Mouse (Mus musculus) kidney, postnatal 0 days (tissue): ENCODE data around the gene 7530416G11Rik. TPM values are rescaled to one million over a fixed set of nuclear protein-coding genes. Genes with fewer than 3 reads are reported as not detected.

ENCODE experiments used
- ATAC-seq: fragments of 200-750 bp; cut with Nextera tagmentation; replicated peaks from 2 replicates; pipeline ENCODE4 v1.8.0; 2017; ENCODE audit warnings: low read depth, moderate number of reproducible peaks, moderate TSS enrichment, moderate library complexity; ENCODE audit not compliant: low FRiP score
- DNase-seq: peaks from one replicate; pipeline ENCODE4 v3.0.0-alpha.2; 2016; ENCODE audit warnings: low spot score
- H3K27ac ChIP-seq: fragments of 300-500 bp; sonication (generic); 2 replicates; pipeline ENCODE4 v1.5.1; 2014; ENCODE audit warnings: mild to moderate bottlenecking
- H3K27me3 ChIP-seq: fragments of 300-500 bp; sonication (generic); 2 replicates; pipeline ENCODE4 v1.6.1; 2014; ENCODE audit warnings: low read length, mixed read lengths; ENCODE audit not compliant: insufficient read depth
- H3K36me3 ChIP-seq: fragments of 300-500 bp; sonication (generic); 2 replicates; pipeline ENCODE4 v1.6.1; 2014; ENCODE audit warnings: low read length, mixed read lengths; ENCODE audit not compliant: insufficient read depth
- H3K4me1 ChIP-seq: fragments of 300-500 bp; sonication (generic); replicated peaks from 2 replicates; pipeline ENCODE4 v1.6.1; 2014; ENCODE audit warnings: antibody characterized with exemption, low read length, mixed read lengths; ENCODE audit not compliant: insufficient read depth
- H3K4me2 ChIP-seq: fragments of 300-500 bp; sonication (generic); 2 replicates; pipeline ENCODE4 v1.6.1; 2014; ENCODE audit warnings: mild to moderate bottlenecking, low read length, moderate library complexity, mixed read lengths
- H3K4me3 ChIP-seq: fragments of 300-500 bp; sonication (generic); replicated peaks from 2 replicates; pipeline ENCODE4 v1.5.1; 2014; ENCODE audit warnings: low read depth, low read length
- H3K9ac ChIP-seq: fragments of 300-500 bp; sonication (generic); 2 replicates; pipeline ENCODE4 v1.6.1; 2014; ENCODE audit warnings: low read depth, low read length
- H3K9me3 ChIP-seq: fragments of 300-500 bp; sonication (generic); replicated peaks from 2 replicates; pipeline ENCODE4 v1.6.1; 2016; ENCODE audit warnings: low read length, inconsistent platforms, mixed read lengths
- CTCF ChIP-seq: IDR thresholded peaks from 2 replicates; pipeline ENCODE4 v1.5.1; 2016; ENCODE audit warnings: antibody characterized with exemption, low read depth, mild to moderate bottlenecking, moderate library complexity
- WGBS: fragments of 180-500 bp; shearing (Covaris S2); extraction: QIAGEN DNeasy Blood & Tissue Kit; methylation state at CpG from one replicate; pipeline ENCODE4 v1.1.7; 2014; 5-methylcytosine and 5-hydroxymethylcytosine counted together
- polyA plus RNA-seq: library from polyadenylated mRNA; unstranded; fragments of >200 nt; fragmentation: Nextera tagmentation; extraction: Ambion mirVana; gene quantifications from 2 replicates; pipeline ENCODE4 v1.2.1, GENCODE M21; 2015

The 7530416G11Rik gene
- polyA plus RNA-seq, 1 experiment from 2014 or later: not detected

- Histone ChIP-seq H3K36me3 (no peaks in the 10 kb centered on the region), H3K9me3 (no peaks in the 10 kb centered on the region), H3K4me1 (no peaks in the 10 kb centered on the region), H3K27ac (no peak overlapping the region), H3K4me2 (no peak overlapping the region), H3K4me3 (no peak overlapping the region), H3K9ac (no peak overlapping the region), H3K27me3 (no peaks in the 10 kb centered on the region)
- no peak for TF ChIP-seq CTCF
- 74% methylated on average over 7 of the region's 7 CpGs for WGBS
- no peak for ATAC-seq
- DNase-seq: no peak
These were observed 13.3 kb downstream of the 7530416G11Rik start for GRCm38 (mm10) chr15:85489751-85490150.

- Histone ChIP-seq H3K4me3 (no peak overlapping the region), H3K27me3 (no peaks in the 10 kb centered on the region), H3K4me2 (no peak overlapping the region), H3K27ac (no peak overlapping the region), H3K4me1 (no peaks in the 10 kb centered on the region), H3K9ac (no peak overlapping the region), H3K36me3 (no peaks in the 10 kb centered on the region), H3K9me3 (no peaks in the 10 kb centered on the region)
- TF ChIP-seq CTCF: no peak
- WGBS: 66% methylated on average over 10 of the region's 10 CpGs
- no peak for ATAC-seq
- DNase-seq: no peak
These were observed 14.1 kb downstream of the 7530416G11Rik start for GRCm38 (mm10) chr15:85488900-85489299.

- DNase-seq (peak; percentile 31), ATAC-seq (peak; percentile 36; the same call in 1 of the 2 replicates)
- Histone ChIP-seq H3K9me3 (no peaks in the 10 kb centered on the region), H3K36me3 (no peaks in the 10 kb centered on the region), H3K27me3 (no peaks in the 10 kb centered on the region), H3K4me2 (no peak overlapping the region), H3K4me1 (no peaks in the 10 kb centered on the region), H3K9ac (no peak overlapping the region), H3K4me3 (no peak overlapping the region), H3K27ac (no peak overlapping the region)
- peak; percentile 65 for TF ChIP-seq CTCF
- 26% methylated on average over 3 of the region's 3 CpGs for WGBS
These were observed 22.4 kb downstream of the 7530416G11Rik start for GRCm38 (mm10) chr15:85480630-85481029.

- 43% methylated on average over 5 of the region's 5 CpGs for WGBS
- no peaks in the 10 kb centered on the region for H3K9me3 ChIP-seq
- H3K27ac ChIP-seq: no peak overlapping the region
- no peaks in the 10 kb centered on the region for H3K27me3 ChIP-seq
- no peaks in the 10 kb centered on the region for H3K36me3 ChIP-seq
- no peak for DNase-seq
- H3K4me1 ChIP-seq: no peaks in the 10 kb centered on the region
- no peak for TF ChIP-seq CTCF
- H3K4me2 ChIP-seq: no peak overlapping the region
- no peak for ATAC-seq
- no peak overlapping the region for H3K9ac ChIP-seq
- no peak overlapping the region for H3K4me3 ChIP-seq
These were observed 23.1 kb downstream of the 7530416G11Rik start for GRCm38 (mm10) chr15:85479919-85480318.

- 75% methylated on average over 12 of the region's 12 CpGs for WGBS
- TF ChIP-seq CTCF: 0 out of 2 replicates have a peak, but pooled peaks have one; percentile 4
- H3K9ac ChIP-seq: no peak overlapping the region
- no peaks in the 10 kb centered on the region for H3K36me3 ChIP-seq
- H3K9me3 ChIP-seq: no peaks in the 10 kb centered on the region
- H3K4me1 ChIP-seq: no peaks in the 10 kb centered on the region
- no peak overlapping the region for H3K4me3 ChIP-seq
- ATAC-seq (no peak), DNase-seq (no peak)
- no peak overlapping the region for H3K4me2 ChIP-seq
- H3K27me3 ChIP-seq: no peaks in the 10 kb centered on the region
- H3K27ac ChIP-seq: no peak overlapping the region
These were observed 23.7 kb downstream of the 7530416G11Rik start for GRCm38 (mm10) chr15:85479365-85479764.

GRCm38 (mm10) chr15:85477584-85477983 is 25.4 kb downstream of the 7530416G11Rik start:
- Histone ChIP-seq H3K27ac (no peak overlapping the region), H3K27me3 (no peaks in the 10 kb centered on the region), H3K4me3 (no peak overlapping the region), H3K4me1 (no peaks in the 10 kb centered on the region), H3K9ac (no peak overlapping the region), H3K4me2 (no peak overlapping the region), H3K36me3 (0 out of 2 replicates have a peak, but pooled peaks cover under 1% of the 10 kb centered on the region), H3K9me3 (no peaks in the 10 kb centered on the region)
- DNase-seq: peak; percentile 39
- 20% methylated on average over 1 of the region's 1 CpGs for WGBS
- peak; percentile 85 for TF ChIP-seq CTCF
- no peak for ATAC-seq

GRCm38 (mm10) chr15:85474697-85475096 is 28.3 kb downstream of the 7530416G11Rik start:
- 72% methylated on average over 3 of the region's 3 CpGs for WGBS
- Histone ChIP-seq H3K9ac (no peak overlapping the region), H3K4me1 (no peaks in the 10 kb centered on the region), H3K9me3 (no peaks in the 10 kb centered on the region), H3K27ac (no peak overlapping the region), H3K4me2 (no peak overlapping the region), H3K4me3 (no peak overlapping the region), H3K36me3 (0 out of 2 replicates have a peak, but pooled peaks cover 3% of the 10 kb centered on the region), H3K27me3 (no peaks in the 10 kb centered on the region)
- no peak for ATAC-seq
- no peak for DNase-seq
- no peak for TF ChIP-seq CTCF
